Mouse (Mus musculus) CH12F3 (cell line): Measurements from ENCODE around the gene Kdm7a.

Experiments
- in situ Hi-C: fragments of 300-500 bp; cut with MboI; formaldehyde crosslinking; loops from 2 replicates; pipeline ENCODE4 v1.14.3; 2020; ENCODE audit warnings: low sequenced_read_pairs

Kdm7a gene

DNA sequence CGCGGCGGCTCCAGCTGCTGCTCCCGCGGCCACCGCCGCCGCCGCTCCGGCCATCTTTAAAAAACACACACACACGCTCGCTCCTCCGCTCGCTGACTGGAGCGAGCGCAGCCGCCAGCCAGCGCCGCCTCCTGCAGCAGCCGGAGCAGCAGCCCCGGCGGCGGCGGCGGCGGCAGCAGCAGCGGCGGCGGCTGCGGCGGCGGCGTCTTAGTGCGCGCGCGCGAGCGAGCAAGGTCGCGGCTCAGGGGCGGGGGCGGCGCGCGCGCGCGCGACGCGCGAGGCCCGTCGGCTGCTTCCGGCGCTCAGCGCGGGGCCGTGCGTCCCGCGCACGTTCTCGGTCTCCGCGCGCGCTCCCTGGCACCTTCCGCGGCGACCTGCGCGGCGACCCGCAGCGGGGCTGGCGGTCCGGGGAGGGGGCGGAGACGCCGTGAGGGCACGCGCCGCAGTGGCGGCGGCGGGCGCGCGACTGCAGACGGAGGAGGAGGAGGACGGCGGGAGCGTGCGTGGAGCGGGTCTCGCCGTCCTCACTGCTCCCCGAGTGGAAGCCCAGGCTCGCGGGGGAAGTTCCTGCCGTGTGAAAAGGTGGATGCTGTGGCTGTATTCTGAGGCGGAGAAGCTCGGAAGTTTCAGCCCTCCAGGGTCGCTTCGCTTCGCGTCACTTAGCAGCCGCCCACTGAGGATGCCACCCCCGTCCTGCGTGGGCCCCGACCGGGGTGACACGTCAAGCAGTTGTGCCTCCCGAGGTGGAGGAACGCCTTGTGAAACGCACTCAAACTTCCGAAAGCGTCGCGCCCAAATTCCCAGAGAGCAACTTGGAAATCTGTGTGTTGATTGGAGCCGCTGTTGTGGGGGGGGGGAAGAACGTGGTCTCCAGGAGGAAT, at the start of gene Kdm7a:
Gene Kdm7a (minus strand): TSS at position 209 of the 881 bp plus-strand sequence.
- in situ Hi-C loops = no loop called here

DNA sequence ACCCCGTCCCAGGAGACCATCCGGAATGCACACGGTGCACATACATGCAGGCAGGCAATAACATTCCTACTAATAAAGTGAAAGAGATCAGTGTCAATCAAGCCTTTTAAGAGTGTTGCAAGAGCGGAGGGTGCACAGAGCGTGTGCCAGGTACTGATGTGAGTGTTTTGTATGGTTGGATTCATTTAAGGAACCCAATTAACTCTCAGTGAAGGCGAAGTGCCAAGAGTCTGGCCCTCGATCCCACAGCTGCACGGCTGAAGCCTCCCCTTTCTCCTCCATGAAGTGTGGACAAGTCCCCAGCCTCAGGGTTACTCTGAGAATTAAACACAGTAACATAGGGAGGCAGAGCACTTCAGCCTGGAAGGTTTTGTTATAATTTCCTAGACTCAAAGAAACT, 48.7 kb upstream of the Kdm7a start:
- in situ Hi-C loops = no loop called here

DNA sequence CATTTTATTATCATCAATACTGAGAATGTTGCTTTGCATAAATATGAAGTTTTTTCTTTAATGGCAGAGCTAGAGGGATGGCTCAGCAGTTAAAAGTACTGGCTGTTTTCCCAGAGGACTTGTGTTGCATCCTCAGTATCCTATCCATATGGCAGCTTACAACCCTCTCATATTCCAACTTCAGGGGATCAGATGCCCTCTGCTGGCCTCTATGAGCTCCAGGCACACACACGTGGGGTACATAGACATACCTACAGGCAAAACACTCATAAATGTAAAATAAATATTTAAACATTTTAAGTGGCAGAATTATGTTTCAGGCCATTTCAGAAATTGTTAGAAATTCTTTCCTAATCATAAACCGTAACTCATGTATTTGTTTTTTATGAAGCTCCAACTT, 43.5 kb upstream of the Kdm7a start:
- in situ Hi-C loops = no loop called here

DNA sequence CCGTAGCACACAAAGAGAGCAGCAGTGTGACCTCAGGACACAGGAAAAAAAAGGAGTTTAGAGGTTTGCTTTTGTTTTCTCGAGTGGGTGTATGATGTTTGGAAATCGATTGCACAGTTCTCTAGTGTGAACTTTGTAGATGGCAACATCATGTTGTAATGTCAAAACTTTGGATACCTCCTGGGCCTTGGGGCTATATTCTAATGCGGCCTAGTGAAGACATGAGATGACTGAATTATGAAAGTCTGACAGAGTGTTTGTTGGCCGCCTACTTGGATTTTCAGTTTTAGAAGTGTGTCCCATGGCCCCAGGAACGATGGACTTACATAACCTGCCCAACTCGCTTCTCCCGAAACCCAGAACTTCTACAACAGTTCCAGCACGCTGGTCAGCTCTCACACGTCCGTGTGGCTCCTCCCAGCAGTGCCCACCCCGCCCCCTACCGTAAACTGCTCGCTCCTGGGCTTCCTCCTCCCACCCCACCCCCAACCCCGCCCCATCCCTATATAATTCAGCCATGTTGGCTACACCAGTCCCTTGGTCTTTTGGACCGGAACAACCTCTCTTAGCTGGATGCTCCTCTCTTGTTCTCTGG, 42.7 kb upstream of the Kdm7a start:
- in situ Hi-C loops = no loop called here

DNA sequence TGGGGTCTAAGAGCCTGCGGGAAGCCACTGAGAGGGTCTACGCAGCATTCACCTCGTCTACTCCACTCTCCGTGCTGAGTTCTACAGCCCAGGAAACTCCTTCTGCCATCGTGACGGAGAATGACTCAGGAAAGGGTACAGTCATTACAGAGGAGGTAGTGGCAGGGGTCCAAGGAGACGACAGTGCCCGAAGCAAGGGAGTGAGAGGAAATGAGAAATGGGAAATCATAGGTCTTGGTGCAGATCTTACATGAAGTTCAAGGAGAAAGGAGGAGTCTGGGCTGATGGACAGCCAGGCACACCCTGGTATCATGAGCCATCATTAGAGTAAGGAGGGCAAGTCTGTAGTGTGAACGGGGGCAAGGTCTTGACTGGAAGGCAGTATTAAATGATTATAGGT, 37.5 kb upstream of the Kdm7a start:
- in situ Hi-C loops = no loop called here

DNA sequence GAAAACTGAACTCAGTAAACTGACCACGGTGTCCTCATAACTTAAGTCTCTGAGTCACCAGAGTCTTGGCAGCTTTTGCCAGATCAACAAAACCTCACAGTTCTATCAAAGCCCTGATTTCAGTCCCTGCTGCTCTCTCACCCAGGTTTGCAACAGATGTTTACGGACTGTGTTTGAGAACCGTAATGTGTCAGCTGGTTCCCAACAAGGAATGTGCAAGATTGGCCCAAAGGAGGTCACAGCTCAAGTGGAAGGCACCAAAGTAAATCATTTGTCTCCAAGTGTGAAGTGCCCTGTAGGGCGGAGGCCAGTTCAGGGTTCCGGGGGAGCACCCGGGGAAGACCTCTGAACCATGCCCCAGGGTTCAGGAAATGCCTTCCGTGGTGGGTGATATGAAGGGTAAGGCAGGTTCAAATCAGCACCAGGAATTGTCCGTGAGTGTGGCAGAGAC, 36.9 kb upstream of the Kdm7a start:
- in situ Hi-C loops = no loop called here

DNA sequence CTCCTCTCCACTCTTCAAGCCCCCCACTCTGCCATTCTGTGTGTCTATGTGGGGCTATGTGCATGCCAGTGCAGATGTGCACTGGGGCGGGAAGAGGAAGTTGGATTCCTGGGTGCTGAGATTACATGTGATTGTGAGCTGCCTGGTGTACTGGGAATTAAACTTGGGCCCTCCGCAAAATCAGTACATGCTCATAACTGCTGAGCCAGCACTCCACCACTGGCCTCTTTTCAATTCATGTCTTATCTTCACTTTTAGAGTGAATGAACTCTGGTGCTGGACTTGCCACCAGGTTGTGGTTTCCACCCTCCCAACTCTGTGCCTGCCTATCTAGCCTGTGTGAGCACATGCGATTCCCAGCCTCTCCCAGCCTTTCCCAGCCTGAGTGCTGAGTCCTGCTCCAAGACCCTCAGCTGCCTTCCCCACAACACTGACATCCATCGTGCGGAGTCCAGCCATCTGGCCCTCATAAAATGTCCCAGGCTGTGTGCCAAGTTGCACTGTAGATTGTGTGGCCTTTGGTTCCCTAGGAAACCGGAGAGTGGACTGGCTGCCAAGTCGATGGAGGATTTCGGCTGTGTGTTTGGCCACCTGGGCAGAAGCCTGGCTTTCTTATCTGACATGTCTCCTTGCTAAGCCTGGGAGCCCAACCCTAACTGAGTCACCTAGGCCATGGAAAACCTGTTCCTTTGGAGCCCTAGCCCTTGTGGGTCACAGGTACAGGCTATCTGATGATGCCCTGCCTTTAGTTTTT, 36.3 kb upstream of the Kdm7a start:
- in situ Hi-C loops = no loop called here

DNA sequence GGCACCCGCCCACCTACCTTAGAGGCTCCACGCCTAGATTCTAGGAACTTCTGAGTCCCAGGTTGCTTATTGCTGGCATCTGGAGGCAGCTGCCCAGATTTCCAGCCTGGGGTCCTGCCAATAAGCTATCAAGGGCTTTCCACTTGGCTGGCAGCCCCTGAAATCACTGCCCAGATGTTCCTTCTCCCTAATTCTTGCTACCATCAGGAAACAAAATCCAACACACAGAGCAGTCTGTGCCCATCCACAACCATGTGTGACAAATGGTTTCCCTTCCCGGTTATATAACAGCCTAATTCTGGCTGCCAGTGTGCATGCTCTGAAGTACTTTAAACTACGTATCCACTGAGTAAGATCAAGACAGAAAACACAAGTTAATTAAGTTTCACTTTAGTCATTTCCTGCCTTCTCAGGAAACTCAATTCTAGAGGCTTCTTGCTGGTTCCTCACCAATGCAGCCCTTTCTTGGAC, 34.9 kb upstream of the Kdm7a start:
- in situ Hi-C loops = no loop called here

DNA sequence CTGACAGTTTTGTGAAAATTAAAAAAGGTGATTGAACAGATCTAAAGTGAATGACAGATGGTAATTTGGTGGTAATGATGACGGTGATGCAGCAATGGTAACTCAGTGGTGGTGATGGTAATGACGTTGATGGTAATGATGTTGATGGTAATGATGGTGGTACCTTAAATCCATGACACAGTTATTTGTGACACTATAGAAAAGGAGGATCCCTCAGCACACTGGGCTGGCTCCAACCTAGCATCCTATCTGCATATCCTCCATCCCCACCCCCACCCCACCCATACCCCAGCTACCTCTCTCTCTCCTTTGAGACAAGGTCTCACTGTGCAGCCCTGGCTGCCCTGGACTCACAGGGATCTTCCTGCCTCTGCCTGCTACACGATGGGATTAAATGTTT, 34.4 kb upstream of the Kdm7a start:
- in situ Hi-C loops = no loop called here

DNA sequence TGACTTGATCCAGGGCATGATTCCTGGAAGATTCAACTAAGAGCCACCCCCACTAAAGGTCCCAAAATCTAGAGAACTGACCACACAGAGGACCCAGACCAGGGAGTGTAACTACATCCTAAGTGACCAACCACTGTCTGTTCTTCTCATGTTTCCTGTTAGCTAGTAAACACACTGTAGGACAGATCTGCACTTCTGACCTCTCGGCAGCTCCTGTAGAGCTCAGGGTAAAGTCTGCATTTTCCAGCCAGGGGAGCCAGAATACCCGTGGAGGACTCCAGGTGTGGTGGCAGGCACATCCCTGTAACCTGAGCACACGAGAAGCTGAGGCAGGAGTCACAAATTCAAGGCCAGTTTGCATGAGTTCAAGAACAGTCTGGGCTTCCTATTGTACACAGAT, 31.3 kb upstream of the Kdm7a start:
- in situ Hi-C loops = no loop called here

DNA sequence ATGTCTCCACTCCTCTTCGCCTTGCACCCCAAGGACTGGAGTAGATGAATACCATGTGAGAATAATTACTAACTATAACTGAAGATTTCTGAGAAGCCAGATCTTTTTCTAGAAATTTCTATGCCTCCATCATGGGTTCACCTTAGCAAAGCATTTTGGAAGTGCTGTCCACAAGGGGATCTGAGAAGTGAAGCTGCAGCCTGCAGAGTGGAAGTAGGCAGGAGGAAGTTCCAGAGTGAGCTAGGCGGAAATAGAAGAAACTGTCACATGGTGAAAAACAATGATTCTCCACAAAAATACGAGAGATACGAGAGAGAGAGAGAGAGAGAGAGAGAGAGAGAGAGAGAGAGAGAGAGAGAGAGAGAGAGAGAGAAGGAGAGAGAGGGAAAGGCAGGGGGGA, 26.0 kb upstream of the Kdm7a start:
- in situ Hi-C loops = no loop called here

DNA sequence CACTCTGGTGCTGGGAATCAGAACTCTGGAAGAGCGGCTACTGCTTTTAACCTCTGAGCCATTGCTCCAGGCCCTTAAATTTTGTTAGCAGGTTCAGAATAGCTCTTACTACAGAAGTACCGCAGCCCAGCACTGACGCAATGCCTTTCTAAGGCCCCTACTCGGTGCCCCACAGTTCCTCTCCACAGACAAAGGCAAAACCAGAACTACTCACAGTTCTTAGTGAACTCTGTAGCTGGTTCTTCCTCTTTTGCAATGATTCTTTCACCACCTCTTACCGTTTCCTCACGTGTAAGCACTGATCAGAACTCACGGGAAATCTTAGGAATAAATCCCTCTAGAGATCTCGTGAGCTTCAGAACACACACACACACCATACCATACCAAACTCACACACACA, 24.1 kb upstream of the Kdm7a start:
- in situ Hi-C loops = no loop called here

DNA sequence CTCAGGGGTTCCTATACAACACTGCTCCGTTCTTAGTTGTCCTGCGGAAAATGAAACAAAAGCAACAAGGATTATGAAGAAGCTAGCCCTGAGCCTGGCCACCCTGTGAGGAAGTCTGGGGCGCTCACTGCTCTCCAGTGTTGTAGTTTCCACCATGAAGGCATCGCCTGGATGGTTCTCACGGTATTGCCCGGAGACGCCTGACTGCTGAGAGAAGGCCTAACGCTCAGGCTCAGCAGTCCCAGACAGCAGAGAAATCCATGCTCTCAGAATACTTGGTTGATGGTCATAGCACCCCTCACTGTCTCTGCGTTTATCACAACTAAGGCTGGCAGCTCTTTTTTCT, 20.0 kb upstream of the Kdm7a start:
- in situ Hi-C loops = no loop called here

DNA sequence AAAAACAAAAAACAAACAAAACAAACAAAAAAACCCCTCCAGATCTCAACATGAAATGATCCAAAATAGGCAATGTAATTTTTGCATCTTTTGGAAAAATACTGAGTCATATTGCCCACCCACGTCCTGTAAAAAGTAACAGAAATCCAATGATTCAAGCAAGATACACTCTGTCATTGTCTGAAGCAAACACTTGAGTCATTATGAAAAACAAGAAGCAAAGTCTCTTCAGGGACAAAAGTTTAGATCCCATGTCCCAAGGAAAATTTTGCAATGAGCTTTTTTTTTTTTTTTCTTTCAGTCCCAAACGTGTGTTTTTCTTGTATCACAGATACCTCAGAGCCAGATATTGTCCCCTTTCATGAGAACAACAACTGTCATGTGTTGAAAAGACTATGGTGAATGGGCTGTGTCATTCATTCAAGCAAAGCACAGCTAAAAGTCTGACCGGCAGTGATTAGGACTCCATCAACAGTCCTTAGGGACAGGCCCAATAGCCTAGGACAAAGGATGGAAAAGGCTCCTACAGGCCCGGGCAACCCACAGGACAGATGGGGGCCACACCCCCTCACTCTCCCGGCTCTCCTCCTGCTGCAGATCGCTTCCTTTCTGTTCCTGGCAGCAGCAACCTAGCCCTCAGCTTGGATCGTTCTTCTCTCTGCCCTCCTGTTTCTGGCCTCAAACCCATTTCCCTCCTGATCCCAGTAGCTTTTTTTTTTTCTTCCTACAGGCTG, 19.5 kb upstream of the Kdm7a start:
- in situ Hi-C loops = no loop called here

DNA sequence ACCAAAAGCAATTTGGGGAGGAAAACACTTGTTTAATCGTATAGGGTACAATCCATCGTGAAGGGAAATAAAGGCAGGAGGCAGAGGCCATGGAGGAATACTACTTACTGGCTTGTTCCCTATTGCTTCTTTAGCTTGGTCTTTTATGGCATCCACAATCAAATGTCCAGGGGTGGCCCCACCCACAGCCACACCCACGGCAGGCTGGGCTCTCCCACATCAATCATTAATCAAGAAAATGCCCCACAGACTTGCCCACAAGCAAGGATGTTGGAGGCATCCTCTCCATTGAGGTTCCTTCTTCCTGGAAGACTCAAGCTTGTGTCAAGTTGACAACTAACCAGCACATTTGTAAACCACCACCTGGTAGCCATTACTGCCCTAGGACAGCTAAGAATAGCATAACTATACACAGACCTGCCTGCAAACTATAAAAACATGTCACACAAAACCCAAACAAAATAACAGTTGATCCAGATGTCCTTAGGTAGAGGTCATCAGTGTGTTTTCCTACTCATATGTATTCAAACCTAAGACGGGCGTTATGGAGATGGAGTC, 16.8 kb upstream of the Kdm7a start:
- in situ Hi-C loops = no loop called here

DNA sequence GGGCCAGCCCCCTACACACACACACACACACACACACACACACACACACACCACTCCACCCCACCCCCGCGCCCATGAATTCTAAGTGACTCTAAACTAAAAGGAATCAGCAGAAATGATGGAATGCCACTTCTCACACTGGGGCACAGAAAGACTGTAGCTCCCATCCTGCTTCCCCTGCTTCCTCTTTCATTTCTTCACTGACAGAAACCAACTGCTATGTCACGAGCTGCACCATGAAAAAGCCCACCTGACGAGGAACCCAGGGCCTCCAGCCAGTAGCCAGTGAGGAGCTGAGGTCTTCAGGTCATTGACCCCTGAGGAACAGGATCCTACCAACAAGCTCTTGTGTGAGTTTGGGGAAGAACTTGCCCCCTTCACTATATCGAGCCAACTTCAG, 15.9 kb upstream of the Kdm7a start:
- in situ Hi-C loops = no loop called here

DNA sequence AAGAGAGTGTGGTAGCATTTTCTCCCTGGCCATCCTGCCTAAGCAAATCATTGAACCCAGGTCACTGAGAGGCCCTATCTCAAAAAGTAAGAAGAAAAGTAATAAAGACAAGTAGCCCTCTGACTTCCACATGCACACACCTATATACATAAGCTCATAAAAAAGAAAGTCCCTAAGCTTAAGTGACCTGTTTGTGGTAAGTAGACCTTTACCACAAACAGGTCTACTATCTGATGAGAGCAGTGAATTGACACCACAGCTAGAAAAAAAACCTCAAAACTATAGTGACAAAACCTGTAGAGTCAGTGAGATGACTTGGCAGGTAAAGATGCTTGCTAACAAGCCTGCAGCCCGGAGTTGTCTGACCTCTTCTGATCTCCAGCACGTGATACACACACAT, 11.4 kb upstream of the Kdm7a start:
- in situ Hi-C loops = no loop called here

DNA sequence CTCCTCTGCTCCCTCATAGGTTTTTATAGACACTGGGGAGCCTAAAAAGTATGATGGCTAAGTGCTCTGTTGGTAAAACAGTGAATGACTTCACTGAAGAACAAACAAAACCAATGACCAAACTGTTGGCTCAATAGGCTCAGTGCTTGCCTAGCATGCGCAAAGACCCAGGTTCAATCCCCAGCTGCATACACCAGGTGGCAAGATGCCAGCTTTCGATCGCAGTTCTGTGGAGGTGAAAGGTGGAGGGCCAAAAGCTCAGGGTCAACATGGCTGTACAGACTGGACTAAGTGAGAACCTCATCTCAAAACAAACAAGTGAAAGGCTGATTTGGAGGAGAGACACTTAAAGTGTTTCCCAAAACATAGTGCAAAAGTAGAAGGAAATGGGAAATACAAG, 10.5 kb upstream of the Kdm7a start:
- in situ Hi-C loops = no loop called here

DNA sequence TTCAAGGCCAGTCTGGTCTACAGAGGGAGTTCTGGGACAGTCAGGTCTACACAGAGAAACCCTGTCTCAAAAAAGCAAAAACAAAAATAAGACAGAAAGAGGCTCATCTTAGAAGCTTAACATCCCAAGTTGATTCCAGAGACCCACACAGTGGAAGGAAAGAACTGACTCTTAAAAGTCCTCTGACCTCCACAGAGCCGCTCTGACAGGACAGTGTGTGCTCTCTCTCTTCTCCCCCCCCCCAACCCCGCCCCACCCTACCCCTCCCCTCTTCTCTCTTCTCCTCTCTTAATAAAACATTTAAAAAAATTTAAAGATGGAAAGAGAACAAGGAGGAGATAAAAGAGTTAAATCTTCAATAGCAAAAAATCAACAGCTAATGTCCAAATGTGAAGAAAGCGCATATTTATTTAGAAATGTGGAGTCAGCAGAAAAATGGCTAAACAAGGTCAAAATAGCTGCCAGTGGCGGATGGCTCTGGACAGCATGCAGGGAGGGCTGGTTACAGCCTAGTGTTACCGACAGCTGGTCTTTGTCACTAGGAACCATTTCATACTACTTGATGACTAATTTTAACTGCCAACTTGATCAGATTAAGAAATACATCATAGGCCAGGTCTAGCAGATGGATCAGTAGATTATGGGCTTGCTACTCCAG, 8.5 kb upstream of the Kdm7a start:
- in situ Hi-C loops = no loop called here

DNA sequence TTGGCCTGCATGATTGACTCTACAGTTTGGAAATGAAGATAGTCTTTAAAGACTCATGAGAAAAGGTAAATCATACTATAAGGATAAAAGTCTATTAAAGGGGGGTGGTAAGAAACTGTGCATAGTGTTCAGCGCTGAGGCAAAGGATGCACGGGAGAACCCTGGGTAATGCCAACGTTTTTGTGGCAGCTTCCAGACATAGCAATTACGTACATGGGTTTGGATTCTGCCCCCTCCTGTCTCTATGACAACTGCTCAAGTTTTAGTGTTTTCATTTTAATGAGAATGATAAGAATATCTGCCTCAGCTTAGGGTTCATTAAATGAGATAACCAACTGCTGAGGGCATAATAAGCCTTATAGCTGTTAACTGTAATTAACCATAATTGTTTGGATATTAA, 3.1 kb upstream of the Kdm7a start:
- in situ Hi-C loops = no loop called here
